Mouse (Mus musculus): Measurements from ENCODE around the gene Bdnf. TPM values are rescaled to one million over a fixed set of nuclear protein-coding genes. Genes with fewer than 3 reads are reported as not detected.
A peak's percentile ranks its signal among the peaks of the same experiment; 100 is the strongest.

The Bdnf gene
- polyA plus RNA-seq (2012; fragmentation: generic; extraction: Trizol), result 3.3 TPM

DNA sequence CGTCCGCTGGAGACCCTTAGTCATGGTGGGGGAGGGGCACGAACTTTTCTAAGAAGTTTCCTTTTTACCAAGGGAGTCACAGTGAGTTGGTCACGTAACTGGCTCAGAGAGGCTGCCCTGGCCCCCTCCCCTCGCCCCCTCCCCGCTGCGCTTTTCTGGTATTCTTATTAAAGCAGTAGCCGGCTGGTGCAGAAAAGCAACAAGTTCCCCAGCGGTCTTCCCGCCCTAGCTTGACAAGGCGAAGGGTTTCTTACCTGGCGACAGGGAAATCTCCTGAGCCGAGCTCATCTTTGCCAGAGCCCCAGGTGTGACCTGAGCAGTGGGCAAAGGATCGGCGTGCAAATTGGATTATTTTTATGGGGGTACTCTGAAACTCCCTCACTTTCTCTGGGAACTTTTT lies at the start of gene Bdnf:
TSS of gene Bdnf (plus strand) at position 169 of the 400 bp plus-strand sequence.
- TF ChIP-seq MYOD1 (IDR thresholded peaks at IDR 0.05; ENCODE audit: control insufficient read depth in 1 of 3, insufficient read length in 2 of 3, low read depth in 2 of 3), result no peak
- H3K27me3 ChIP-seq (ENCODE audit: control insufficient read depth, insufficient read depth, insufficient read length), result no peaks in the 10 kb centered on the region

DNA sequence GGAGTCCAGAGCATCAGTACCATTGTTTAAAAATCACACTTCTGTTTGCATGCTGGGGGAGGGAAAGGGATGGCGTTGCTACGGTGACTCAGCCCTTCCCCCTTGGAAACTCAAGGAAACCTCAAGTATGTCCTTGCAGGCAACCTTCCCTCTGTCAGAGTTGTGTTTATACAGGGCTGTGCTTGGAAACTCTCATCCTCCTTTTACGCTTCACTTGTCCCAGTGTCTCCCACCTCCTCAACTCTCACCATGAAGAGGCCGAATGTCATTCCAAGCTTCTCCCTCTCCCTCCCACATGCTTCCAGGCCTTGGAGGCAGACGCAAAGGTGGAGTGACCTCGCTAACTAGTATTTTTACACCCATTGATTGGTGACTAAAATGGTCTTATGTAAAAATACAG lies 47.6 kb upstream of the Bdnf start:
- Histone ChIP-seq H3K4me2 (ENCODE audit: low read depth) (no peak overlapping the region), H3K36me3 (ENCODE audit: control insufficient read depth, insufficient read depth) (no peaks in the 10 kb centered on the region), H3K4me3 (no peak overlapping the region), H3ac (ENCODE audit: control insufficient read depth, insufficient read length) (no peak overlapping the region), H3K27me3 (ENCODE audit: control insufficient read depth, insufficient read depth, insufficient read length) (no peaks in the 10 kb centered on the region), H3K79me2 (ENCODE audit: control insufficient read depth, insufficient read depth) (no peaks in the 10 kb centered on the region)
- TF ChIP-seq E2F4 (IDR thresholded peaks at IDR 0.05; ENCODE audit: insufficient read depth) (no peak), MYOD1 (IDR thresholded peaks at IDR 0.05; ENCODE audit: control insufficient read depth in 1 of 3, insufficient read length in 2 of 3, low read depth in 2 of 3) (no peak)

More for the DNA sequence above, at the start of gene Bdnf:
- Histone ChIP-seq H3ac (ENCODE audit: control insufficient read depth, insufficient read length) (no peak within 1 kb of the TSS), H3K79me2 (ENCODE audit: control insufficient read depth, insufficient read depth) (no peaks in the 10 kb centered on the region), H3K4me3 (no peak within 1 kb of the TSS), H3K36me3 (ENCODE audit: control insufficient read depth, insufficient read depth) (no peaks in the 10 kb centered on the region), H3K4me2 (ENCODE audit: low read depth) (peak within 1 kb of the TSS; percentile 69)

DNA sequence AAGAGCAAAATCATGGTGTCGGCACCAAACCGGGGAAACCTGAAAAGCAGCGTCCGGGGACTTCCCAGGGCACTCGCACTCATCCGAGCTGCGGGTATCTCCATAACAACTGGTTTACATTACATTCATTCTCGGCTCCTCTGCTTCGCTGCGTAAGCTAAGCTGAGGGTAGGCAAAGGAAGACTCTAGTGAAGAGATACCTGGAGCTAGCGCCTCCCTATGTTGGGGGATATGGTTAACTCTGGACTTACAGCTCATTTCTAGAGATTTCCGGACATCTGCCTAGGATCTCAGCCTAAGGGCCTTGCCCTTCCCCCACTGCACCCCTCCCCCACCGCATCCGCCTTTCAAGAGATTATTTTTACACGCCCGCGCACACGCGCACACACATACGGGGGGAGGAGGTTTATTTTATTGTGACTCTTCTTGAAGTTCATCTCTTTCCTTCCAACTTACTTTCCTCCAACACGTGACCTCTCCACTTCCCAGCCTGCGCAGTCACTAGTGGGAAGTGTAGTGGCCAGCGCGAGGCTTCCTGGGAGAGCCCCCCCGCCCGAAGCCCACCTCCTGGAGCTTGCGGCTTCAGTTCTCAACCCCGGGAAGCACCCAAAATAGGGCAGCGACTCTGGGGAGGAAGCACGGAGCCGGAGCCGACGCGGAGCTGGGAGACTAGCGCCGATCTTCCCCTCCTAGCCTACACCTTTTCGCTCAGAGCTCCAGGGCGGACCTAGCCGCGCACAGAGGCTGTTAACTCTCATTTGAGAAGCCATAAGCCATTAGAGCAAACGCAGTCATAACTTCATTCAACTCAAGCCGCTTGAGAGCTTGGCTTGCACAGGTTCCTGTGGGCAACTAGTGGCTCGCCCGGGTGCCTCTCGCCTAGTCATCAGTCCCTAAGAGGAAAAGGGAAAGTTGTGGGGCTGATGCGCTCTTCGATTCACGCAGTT lies 718 bp upstream of the Bdnf start:
- Histone ChIP-seq H3K4me3 (no peak overlapping the region), H3K4me2 (ENCODE audit: low read depth) (peak overlapping the region; percentile 69), H3K27me3 (ENCODE audit: control insufficient read depth, insufficient read depth, insufficient read length) (no peaks in the 10 kb centered on the region), H3K79me2 (ENCODE audit: control insufficient read depth, insufficient read depth) (no peaks in the 10 kb centered on the region), H3ac (ENCODE audit: control insufficient read depth, insufficient read length) (no peak overlapping the region), H3K36me3 (ENCODE audit: control insufficient read depth, insufficient read depth) (no peaks in the 10 kb centered on the region)
- TF ChIP-seq MAX (IDR thresholded peaks at IDR 0.05; ENCODE audit: low read depth) (no peak), USF1 (IDR thresholded peaks at IDR 0.05; ENCODE audit: low read depth) (peak; percentile 30)

DNA sequence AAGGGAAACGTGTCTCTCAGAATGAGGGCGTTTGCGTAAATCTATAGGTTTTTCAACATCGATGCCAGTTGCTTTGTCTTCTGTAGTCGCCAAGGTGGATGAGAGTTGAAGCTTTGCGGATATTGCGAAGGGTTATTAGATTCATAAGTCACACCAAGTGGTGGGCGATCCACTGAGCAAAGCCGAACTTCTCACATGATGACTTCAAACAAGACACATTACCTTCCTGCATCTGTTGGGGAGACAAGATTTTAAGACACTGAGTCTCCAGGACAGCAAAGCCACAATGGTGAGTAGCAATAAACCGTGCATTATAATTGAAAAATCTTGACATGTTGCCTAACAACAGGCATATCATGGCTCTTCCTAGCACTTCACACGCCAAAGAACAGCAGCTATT lies 551 bp downstream of the Bdnf start:
- Histone ChIP-seq H3K4me3 (no peak overlapping the region), H3K36me3 (ENCODE audit: control insufficient read depth, insufficient read depth) (no peaks in the 10 kb centered on the region), H3ac (ENCODE audit: control insufficient read depth, insufficient read length) (no peak overlapping the region), H3K79me2 (ENCODE audit: control insufficient read depth, insufficient read depth) (no peaks in the 10 kb centered on the region), H3K27me3 (ENCODE audit: control insufficient read depth, insufficient read depth, insufficient read length) (no peaks in the 10 kb centered on the region), H3K4me2 (ENCODE audit: low read depth) (no peak overlapping the region)
- no peak for TF ChIP-seq USF1 (IDR thresholded peaks at IDR 0.05; ENCODE audit: low read depth)
- no peak for TF ChIP-seq E2F4 (IDR thresholded peaks at IDR 0.05; ENCODE audit: insufficient read depth)
- no peak for TF ChIP-seq SRF (IDR thresholded peaks at IDR 0.05; ENCODE audit: control insufficient read depth, insufficient read length, low read depth)
- TF ChIP-seq POLR2AphosphoS2 (IDR thresholded peaks at IDR 0.05; ENCODE audit: insufficient read length, low read depth), result no peak
- TF ChIP-seq MAX (IDR thresholded peaks at IDR 0.05; ENCODE audit: low read depth), result no peak
- no peak for TF ChIP-seq TCF3 (IDR thresholded peaks at IDR 0.05; ENCODE audit: insufficient read length, low read depth)
- TF ChIP-seq POLR2A (IDR thresholded peaks at IDR 0.05; ENCODE audit: insufficient read length, low read depth), result no peak
- TF ChIP-seq TCF12 (IDR thresholded peaks at IDR 0.05; ENCODE audit: insufficient read depth, poor library complexity, severe bottlenecking), result no peak
- no peak for TF ChIP-seq MYOG (IDR thresholded peaks at IDR 0.05; ENCODE audit: control insufficient read depth in 1 of 3, insufficient read depth in 1 of 3, insufficient read length in 2 of 3, low read depth in 2 of 3)

DNA sequence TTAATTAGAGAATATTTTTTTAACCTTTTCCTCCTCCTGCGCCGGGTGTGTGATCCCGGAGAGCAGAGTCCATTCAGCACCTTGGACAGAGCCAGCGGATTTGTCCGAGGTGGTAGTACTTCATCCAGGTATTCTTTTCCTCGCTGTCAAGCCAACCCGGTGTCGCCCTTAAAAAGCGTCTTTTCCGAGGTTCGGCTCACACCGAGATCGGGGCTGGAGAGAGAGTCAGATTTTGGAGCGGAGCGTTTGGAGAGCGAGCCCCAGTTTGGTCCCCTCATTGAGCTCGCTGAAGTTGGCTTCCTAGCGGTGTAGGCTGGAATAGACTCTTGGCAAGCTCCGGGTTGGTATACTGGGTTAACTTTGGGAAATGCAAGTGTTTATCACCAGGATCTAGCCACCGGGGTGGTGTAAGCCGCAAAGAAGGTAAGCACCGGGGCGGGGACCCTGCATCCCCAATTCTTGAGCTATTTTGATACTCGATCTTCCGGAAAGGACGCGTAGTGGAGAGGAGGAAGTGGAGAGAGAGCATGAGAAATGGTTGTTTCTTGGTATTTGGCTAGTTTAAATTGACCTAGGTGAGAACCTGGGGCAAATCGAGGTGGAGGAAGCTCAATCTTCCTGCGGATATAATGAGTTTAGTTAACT lies 1.6 kb downstream of the Bdnf start:
- Histone ChIP-seq H3K36me3 (ENCODE audit: control insufficient read depth, insufficient read depth) (no peaks in the 10 kb centered on the region), H3ac (ENCODE audit: control insufficient read depth, insufficient read length) (no peak overlapping the region), H3K4me2 (ENCODE audit: low read depth) (peak overlapping the region; percentile 62), H3K27me3 (ENCODE audit: control insufficient read depth, insufficient read depth, insufficient read length) (no peaks in the 10 kb centered on the region), H3K79me2 (ENCODE audit: control insufficient read depth, insufficient read depth) (no peaks in the 10 kb centered on the region), H3K4me3 (peak overlapping the region; percentile 40)
- TF ChIP-seq REST (IDR thresholded peaks at IDR 0.05; ENCODE audit: insufficient read depth, insufficient read length) (peak; percentile 84), MYOD1 (IDR thresholded peaks at IDR 0.05; ENCODE audit: control insufficient read depth in 1 of 3, insufficient read length in 2 of 3, low read depth in 2 of 3) (no peak)

DNA sequence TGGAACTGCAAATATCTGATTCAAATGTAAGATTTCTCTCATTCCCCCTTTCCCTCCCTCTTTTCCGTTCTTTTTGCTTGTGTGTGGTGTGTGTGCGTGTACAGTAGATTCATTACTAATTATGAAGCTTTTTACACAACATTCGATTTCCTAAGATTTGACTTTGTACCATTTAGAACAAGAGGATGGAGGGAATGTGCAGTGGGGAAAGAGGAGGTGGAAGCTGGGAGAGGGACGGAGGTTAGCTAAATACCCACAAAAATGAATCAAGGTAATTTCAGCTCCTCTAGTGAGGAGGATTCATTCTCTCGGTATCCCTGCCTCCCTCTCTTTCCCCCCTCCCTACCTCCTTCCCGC lies 2.1 kb downstream of the Bdnf start:
- no peak for TF ChIP-seq CEBPB (IDR thresholded peaks at IDR 0.05; ENCODE audit: insufficient read depth, poor library complexity, severe bottlenecking)
- H3K79me2 ChIP-seq (ENCODE audit: control insufficient read depth, insufficient read depth), result no peaks in the 10 kb centered on the region
- H3K4me2 ChIP-seq (ENCODE audit: low read depth), result peak overlapping the region; percentile 62
- H3K27me3 ChIP-seq (ENCODE audit: control insufficient read depth, insufficient read depth, insufficient read length), result no peaks in the 10 kb centered on the region
- peak overlapping the region; percentile 40 for H3K4me3 ChIP-seq
- peak overlapping the region; percentile 47 for H3ac ChIP-seq (ENCODE audit: control insufficient read depth, insufficient read length)
- H3K36me3 ChIP-seq (ENCODE audit: control insufficient read depth, insufficient read depth), result no peaks in the 10 kb centered on the region

All from myocyte (in vitro differentiated cells).